Mouse (Mus musculus) G1E (cell line): ENCODE results near the gene Snx29.

ENCODE experiments used
- CTCF ChIP-seq: IDR thresholded peaks from 2 replicates; pipeline ENCODE4 v1.5.1; 2012; ENCODE audit warnings: low read depth, low read length, inconsistent platforms, mixed read lengths
- GATA1 ChIP-seq: IDR thresholded peaks from 2 replicates; pipeline ENCODE4 v1.6.1; 2012; ENCODE audit warnings: borderline replicate concordance, low read length, inconsistent platforms, mixed read lengths
- POLR2AphosphoS5 ChIP-seq: IDR thresholded peaks from 2 replicates; pipeline ENCODE4 v1.6.1; 2012; ENCODE audit warnings: low read depth, low read length, inconsistent platforms; ENCODE audit not compliant: insufficient replicate concordance
- TAL1 ChIP-seq: conservative IDR thresholded peaks from 2 replicates; pipeline ENCODE4 v1.6.1; 2012; ENCODE audit warnings: low read depth, low read length, inconsistent platforms, mixed read lengths

- TF ChIP-seq CTCF: no peak
- no peak for TF ChIP-seq POLR2AphosphoS5
- TF ChIP-seq TAL1: no peak
- no peak for TF ChIP-seq GATA1
Measured at GRCm38 (mm10) chr16:11518803-11519498, 196.2 kb downstream of the Snx29 start.
